Mouse (Mus musculus) cerebellum, adult 2 months (tissue): ENCODE measurements around the gene Dst.

Experiments used
- CTCF ChIP-seq: fragments of 200-500 bp; IDR thresholded peaks from 2 replicates; pipeline ENCODE4 v1.5.1; 2011; ENCODE audit warnings: low read depth, mild to moderate bottlenecking, control low read depth, low read length, moderate library complexity, borderline replicate concordance; ENCODE audit not compliant: insufficient read depth
- POLR2A ChIP-seq: fragments of 200-500 bp; IDR thresholded peaks from 2 replicates; pipeline ENCODE4 v1.6.1; 2011; ENCODE audit warnings: low read length, control low read depth, borderline replicate concordance; ENCODE audit not compliant: insufficient read depth

- TF ChIP-seq CTCF (no peak), POLR2A (no peak)
Measured at GRCm38 (mm10) chr1:34187501-34187900, 279.5 kb downstream of the Dst start.
